Mouse (Mus musculus) stomach, postnatal 0 days (tissue): ENCODE measurements around the gene Fbxl13. TPM values are rescaled to one million over a fixed set of nuclear protein-coding genes. Genes with fewer than 3 reads are reported as not detected.
A peak's percentile ranks its signal among the peaks of the same experiment; 100 is the strongest.

Experiments
- ATAC-seq: fragments of 200-750 bp; cut with Nextera tagmentation; 2 replicates; pipeline ENCODE4 v1.8.0; 2017; ENCODE audit not compliant: low FRiP score, low TSS enrichment
- DNase-seq: peaks from one replicate; pipeline ENCODE4 v3.0.0-alpha.2; 2016; ENCODE audit warnings: low spot score
- H3K27ac ChIP-seq: fragments of 300-500 bp; sonication (generic); replicated peaks from 2 replicates; pipeline ENCODE4 v1.5.1; 2014; ENCODE audit warnings: mild to moderate bottlenecking, control low read depth
- H3K27me3 ChIP-seq: fragments of 300-500 bp; sonication (generic); 2 replicates; pipeline ENCODE4 v1.6.1; 2014; ENCODE audit warnings: low read length; ENCODE audit not compliant: control insufficient read depth, insufficient read depth
- H3K36me3 ChIP-seq: fragments of 300-500 bp; sonication (generic); 2 replicates; pipeline ENCODE4 v1.6.1; 2014; ENCODE audit warnings: low read length, mixed read lengths; ENCODE audit not compliant: control insufficient read depth, insufficient read depth
- H3K4me1 ChIP-seq: fragments of 300-500 bp; sonication (generic); replicated peaks from 2 replicates; pipeline ENCODE4 v1.6.1; 2014; ENCODE audit warnings: antibody characterized with exemption; ENCODE audit not compliant: control insufficient read depth, insufficient read depth
- H3K4me2 ChIP-seq: fragments of 300-500 bp; sonication (generic); replicated peaks from 2 replicates; pipeline ENCODE4 v1.6.1; 2014; ENCODE audit warnings: low read depth, mild to moderate bottlenecking, control low read depth, moderate library complexity
- H3K4me3 ChIP-seq: fragments of 300-500 bp; sonication (generic); 2 replicates; pipeline ENCODE4 v1.5.1; 2014; ENCODE audit warnings: low read depth, low read length, control low read depth
- H3K9ac ChIP-seq: fragments of 300-500 bp; sonication (generic); 2 replicates; pipeline ENCODE4 v1.6.1; 2014; ENCODE audit warnings: mild to moderate bottlenecking, low read length, control low read depth, mixed read lengths
- H3K9me3 ChIP-seq: fragments of 300-500 bp; sonication (generic); 2 replicates; pipeline ENCODE4 v1.6.1; 2016; ENCODE audit warnings: low read length; ENCODE audit not compliant: control insufficient read depth
- CTCF ChIP-seq: IDR thresholded peaks from 2 replicates; pipeline ENCODE4 v1.5.1; 2016; ENCODE audit warnings: antibody characterized with exemption, low read depth, mild to moderate bottlenecking, moderate library complexity
- EP300 ChIP-seq: optimal IDR thresholded peaks from 2 replicates; pipeline ENCODE3; 2016; ENCODE audit warnings: antibody characterized with exemption
- WGBS: fragments of 180-500 bp; shearing (Covaris S2); extraction: QIAGEN DNeasy Blood & Tissue Kit; methylation state at CpG from one replicate; pipeline ENCODE4 v1.1.7; 2014; 5-methylcytosine and 5-hydroxymethylcytosine counted together
- polyA plus RNA-seq: library from polyadenylated mRNA; unstranded; fragments of >200 nt; fragmentation: Nextera tagmentation; extraction: Ambion mirVana; gene quantifications from 2 replicates; pipeline ENCODE4 v1.2.1, GENCODE M21; 2015

Fbxl13 gene
- polyA plus RNA-seq, result 0.17 and 0.28 TPM in 2 replicates

DNA sequence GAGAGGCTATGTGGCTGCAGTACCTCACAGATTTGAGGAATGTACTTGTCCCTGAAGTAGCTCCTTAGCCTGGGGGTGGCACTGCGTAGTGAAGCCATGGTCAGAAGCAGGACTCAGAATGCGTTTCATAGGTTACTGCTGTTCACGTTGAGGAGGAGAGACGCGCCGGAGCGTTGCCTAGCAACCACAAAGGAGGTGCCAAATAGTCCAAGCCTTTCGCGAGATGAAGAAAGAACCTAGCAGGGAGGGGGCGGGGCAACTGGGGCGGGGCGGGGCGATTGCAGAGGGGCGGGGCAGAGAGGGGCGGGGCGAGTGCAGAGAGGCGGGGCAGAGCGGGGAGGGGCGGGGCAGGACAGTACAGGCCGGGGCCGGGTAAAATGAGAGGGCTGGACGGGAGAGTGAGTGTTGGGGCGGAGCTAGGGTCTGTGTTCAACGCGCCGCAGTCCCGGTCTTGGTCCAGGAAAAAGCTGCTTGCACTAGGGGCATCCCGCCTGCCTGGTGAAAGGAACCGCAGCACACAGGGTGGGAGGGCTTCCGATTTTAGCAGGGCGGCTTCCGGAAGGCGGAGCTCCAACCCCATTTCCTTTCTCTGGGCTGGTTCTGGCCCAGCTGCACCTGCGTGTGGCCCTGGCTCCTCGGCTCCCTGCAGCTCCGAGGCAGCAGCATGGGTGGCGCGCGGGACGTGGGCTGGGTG is at the start of gene Fbxl13, which contains the start of gene Armc10:
TSS of gene Fbxl13 (minus strand) at position 196 of the 694 bp plus-strand sequence.
TSS of gene Armc10 (plus strand) at position 375 of the 694 bp plus-strand sequence.
- DNase-seq (peak; percentile 92), ATAC-seq (peak; percentile 99)
- peak within 1 kb of the TSS; percentile 81 for H3K4me3 ChIP-seq
- peak within 1 kb of the TSS; percentile 90 for H3K27ac ChIP-seq
- 0% methylated on average over 30 of the region's 40 CpGs for WGBS
- peaks cover 12% of the 10 kb centered on the region; the same call in 1 of the 2 replicates for H3K36me3 ChIP-seq
- no peaks in the 10 kb centered on the region for H3K4me1 ChIP-seq
- no peaks in the 10 kb centered on the region for H3K27me3 ChIP-seq
- H3K9me3 ChIP-seq, result no peaks in the 10 kb centered on the region
- TF ChIP-seq EP300 (no peak), CTCF (peak; percentile 41; the same call in 1 of the 2 replicates)
- H3K9ac ChIP-seq, result peak within 1 kb of the TSS; percentile 84
- peak within 1 kb of the TSS; percentile 94 for H3K4me2 ChIP-seq

- H3K9me3 ChIP-seq, result no peaks in the 10 kb centered on the region
- no peaks in the 10 kb centered on the region for H3K27me3 ChIP-seq
- H3K4me3 ChIP-seq, result no peak overlapping the region
- H3K27ac ChIP-seq, result no peak overlapping the region; the same call in 1 of the 2 replicates
- 59% methylated on average over 3 of the region's 3 CpGs for WGBS
- H3K4me2 ChIP-seq, result no peak overlapping the region
- no peak for TF ChIP-seq EP300
- TF ChIP-seq CTCF, result no peak
- peak; percentile 38 for DNase-seq
- peak; percentile 82 for ATAC-seq
- H3K36me3 ChIP-seq, result no peaks in the 10 kb centered on the region
- no peaks in the 10 kb centered on the region for H3K4me1 ChIP-seq
- H3K9ac ChIP-seq, result no peak overlapping the region
Measured at GRCm38 (mm10) chr5:21694854-21695490, 49.5 kb upstream of the Fbxl13 start.

DNA sequence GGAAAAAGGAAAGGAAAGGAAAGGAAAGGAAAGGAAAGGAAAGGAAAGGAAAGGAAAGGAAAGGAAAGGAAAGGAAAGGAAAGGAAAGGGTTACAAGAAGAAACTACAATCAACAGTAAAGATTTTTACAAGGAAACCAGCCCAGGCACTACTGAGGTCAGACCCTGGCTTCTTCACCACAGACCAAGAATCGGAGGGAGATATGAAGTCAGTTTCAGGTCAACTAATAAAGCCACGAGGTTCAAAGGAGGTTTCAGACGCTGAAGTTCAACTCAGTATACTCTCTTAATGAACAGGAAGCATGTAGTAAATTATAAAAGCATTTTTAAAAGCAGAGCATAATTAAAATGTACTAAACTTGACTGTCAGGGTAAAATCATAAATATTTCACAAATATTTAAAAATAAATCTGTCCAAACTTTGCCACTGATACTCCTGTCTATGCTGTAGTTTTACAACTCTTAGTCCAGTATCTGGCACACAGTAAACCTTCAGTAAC is 48.0 kb upstream of the Fbxl13 start:
- H3K4me3 ChIP-seq, result no peak overlapping the region
- TF ChIP-seq CTCF (no peak), EP300 (no peak)
- H3K27me3 ChIP-seq, result no peaks in the 10 kb centered on the region
- no peak overlapping the region for H3K9ac ChIP-seq
- no peak overlapping the region for H3K4me2 ChIP-seq
- no peaks in the 10 kb centered on the region for H3K36me3 ChIP-seq
- WGBS, result 45% methylated on average over 3 of the region's 3 CpGs
- no peak for DNase-seq
- H3K27ac ChIP-seq, result no peak overlapping the region
- H3K9me3 ChIP-seq, result no peaks in the 10 kb centered on the region
- no peak for ATAC-seq
- H3K4me1 ChIP-seq, result no peaks in the 10 kb centered on the region

- H3K36me3 ChIP-seq, result no peaks in the 10 kb centered on the region
- no peak overlapping the region for H3K9ac ChIP-seq
- H3K4me2 ChIP-seq, result no peak overlapping the region
- 85% methylated on average over 5 of the region's 5 CpGs for WGBS
- TF ChIP-seq CTCF (no peak), EP300 (no peak)
- no peak overlapping the region for H3K27ac ChIP-seq
- H3K9me3 ChIP-seq, result no peaks in the 10 kb centered on the region
- H3K4me1 ChIP-seq, result no peaks in the 10 kb centered on the region
- H3K4me3 ChIP-seq, result no peak overlapping the region
- DNase-seq (no peak), ATAC-seq (no peak)
- H3K27me3 ChIP-seq, result no peaks in the 10 kb centered on the region
Measured at GRCm38 (mm10) chr5:21692230-21692629, 46.8 kb upstream of the Fbxl13 start.

DNA sequence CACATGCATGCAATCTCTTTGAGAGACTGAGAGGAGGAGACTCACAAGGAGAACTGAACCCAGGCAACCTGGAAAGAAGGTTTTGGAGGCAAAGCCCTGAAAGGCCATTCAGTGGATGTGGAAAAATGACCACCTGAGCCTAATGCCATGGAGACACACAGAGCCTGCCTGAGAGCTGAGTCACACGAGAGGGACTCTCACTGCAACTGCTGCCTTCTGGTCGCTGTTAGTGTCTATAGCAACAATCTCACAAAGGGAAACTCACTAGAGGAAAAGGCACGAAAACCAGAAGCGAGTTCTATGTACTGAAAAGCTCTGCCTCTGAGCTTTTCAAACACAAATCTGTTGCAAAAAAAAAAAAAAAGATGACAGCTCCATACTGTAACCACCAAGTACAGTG is 41.6 kb upstream of the Fbxl13 start:
- no peaks in the 10 kb centered on the region for H3K27me3 ChIP-seq
- TF ChIP-seq CTCF (no peak), EP300 (no peak)
- H3K4me3 ChIP-seq, result no peak overlapping the region
- no peaks in the 10 kb centered on the region for H3K9me3 ChIP-seq
- ATAC-seq, result peak; percentile 88; the same call in 1 of the 2 replicates
- peak; percentile 49 for DNase-seq
- H3K9ac ChIP-seq, result no peak overlapping the region
- 46% methylated on average over 4 of the region's 4 CpGs for WGBS
- no peak overlapping the region for H3K4me2 ChIP-seq
- H3K36me3 ChIP-seq, result no peaks in the 10 kb centered on the region
- H3K27ac ChIP-seq, result no peak overlapping the region
- no peaks in the 10 kb centered on the region for H3K4me1 ChIP-seq

- no peaks in the 10 kb centered on the region for H3K9me3 ChIP-seq
- ATAC-seq (no peak), DNase-seq (no peak)
- 61% methylated on average over 10 of the region's 10 CpGs for WGBS
- no peaks in the 10 kb centered on the region for H3K4me1 ChIP-seq
- no peaks in the 10 kb centered on the region for H3K36me3 ChIP-seq
- H3K4me2 ChIP-seq, result no peak overlapping the region
- no peak overlapping the region for H3K9ac ChIP-seq
- H3K27ac ChIP-seq, result no peak overlapping the region
- H3K27me3 ChIP-seq, result no peaks in the 10 kb centered on the region
- H3K4me3 ChIP-seq, result no peak overlapping the region
- TF ChIP-seq EP300, result no peak
- no peak for TF ChIP-seq CTCF
Measured at GRCm38 (mm10) chr5:21685001-21685400, 39.6 kb upstream of the Fbxl13 start.
